Mouse (Mus musculus): ENCODE measurements around the gene Xlr3c.
"Not testable (repeated sequence)": the region's sequence is repeated elsewhere in the genome, so short reads cannot be mapped to it uniquely, and the experiment has no call there.

- TF ChIP-seq POLR2A (IDR thresholded peaks at IDR 0.05; ENCODE audit: low read depth, low read length); CTCF (IDR thresholded peaks at IDR 0.05; ENCODE audit: extremely low read depth, insufficient read length, insufficient replicate concordance, low read depth, low read length): not testable (repeated sequence)
These were observed 22.3 kb downstream of the Xlr3c start, which contains the start of gene Xlr4c for GRCm38 (mm10) chrX:73242821-73243325.
